In genomic region chr11:59332938-59333337, GRCm38 (mm10) we compare ENCODE assay signal across 21 mouse cellular contexts. TPM values are rescaled to one million over a fixed set of nuclear protein-coding genes. Genes with fewer than 3 reads are reported as not detected.
"Had no signal": no experiment of that assay in that cellular context is flagged by ENCODE, and none has a peak within 500 bp of the region (broad histone marks: within the 10 kb centered on the region; RNA-seq: fewer than 3 reads in every experiment).

No protein-coding gene starts in this region.

- H3K9ac ChIP-seq: kidney, embryonic 15.5 days; limb, embryonic 15.5 days; liver, embryonic 12.5 days; lung, embryonic 14.5 days; midbrain, embryonic 15.5 days; neural tube, embryonic 13.5 days; stomach, embryonic 15.5 days had no signal

- H3K4me1 ChIP-seq: liver, embryonic 12.5 days; stomach, embryonic 15.5 days had no signal

- H3K9me3 ChIP-seq: kidney, embryonic 15.5 days; limb, embryonic 15.5 days; liver, embryonic 12.5 days; midbrain, embryonic 10.5 days; midbrain, embryonic 15.5 days; neural tube, embryonic 13.5 days; stomach, embryonic 15.5 days had no signal

- H3K27me3 ChIP-seq: neural tube, embryonic 13.5 days; stomach, embryonic 15.5 days had no signal

- H3K4me2 ChIP-seq: kidney, embryonic 15.5 days; limb, embryonic 15.5 days; liver, embryonic 12.5 days; lung, embryonic 14.5 days; midbrain, embryonic 15.5 days; neural tube, embryonic 13.5 days; stomach, embryonic 15.5 days had no signal

- DNase-seq: kidney, adult 2 months; kidney, postnatal 14 days; lung, embryonic 14.5 days; lung, postnatal 10 days; lung, postnatal 4 days; right cerebral cortex, postnatal 14 days; thymus, adult 2 months; thymus, postnatal 25 days had no signal

- H3K4me3 ChIP-seq: kidney, embryonic 15.5 days; limb, embryonic 15.5 days; liver, embryonic 12.5 days; midbrain, embryonic 10.5 days; midbrain, embryonic 15.5 days; neural tube, embryonic 13.5 days; stomach, embryonic 15.5 days had no signal

- H3K36me3 ChIP-seq: kidney, embryonic 15.5 days; liver, embryonic 12.5 days; midbrain, embryonic 15.5 days; neural tube, embryonic 13.5 days; stomach, embryonic 15.5 days had no signal

- ATAC-seq: intestine, embryonic 16.5 days; liver, embryonic 12.5 days; midbrain, embryonic 15.5 days had no signal

- H3K27ac ChIP-seq: kidney, embryonic 15.5 days; limb, embryonic 15.5 days; liver, embryonic 12.5 days; midbrain, embryonic 15.5 days; neural tube, embryonic 13.5 days; stomach, embryonic 15.5 days had no signal

RNA-seq across cellular contexts. Expression of gene Wnt9a, which starts 26.2 kb away (rescaled TPM):
- total RNA-seq: megakaryocyte, adult 5-6 weeks had no signal

RNA-seq across cellular contexts. Expression of gene Wnt3a, which starts 42.4 kb away (rescaled TPM):
- total RNA-seq: layer of hippocampus, postnatal 14 days; left cerebral cortex, postnatal 36 days; megakaryocyte, adult 5-6 weeks had no signal
- polyA plus RNA-seq: intestine, embryonic 16.5 days; kidney, adult 2 months; kidney, embryonic 15.5 days; liver, embryonic 12.5 days; liver, embryonic 16.5 days; lung, embryonic 14.5 days; spleen, adult 2 months had no signal

RNA-seq across cellular contexts. Expression of gene Prss38, which starts 42.5 kb away (rescaled TPM):
- total RNA-seq: left cerebral cortex, postnatal 36 days; megakaryocyte, adult 5-6 weeks had no signal
- polyA plus RNA-seq: intestine, embryonic 16.5 days; kidney, adult 2 months; kidney, embryonic 15.5 days; liver, embryonic 12.5 days; liver, embryonic 16.5 days; lung, embryonic 14.5 days; midbrain, embryonic 10.5 days; neural tube, embryonic 13.5 days; spleen, adult 2 months; stomach, embryonic 15.5 days; thymus, adult 2 months had no signal
